Mouse (Mus musculus) left cerebral cortex, adult 9 months (tissue): Measurements from ENCODE around the gene Shisal2a.

ENCODE experiments used
- DNase-seq, 2 experiments: peaks; one replicate each; pipeline ENCODE4 v3.0.0; 2022; ENCODE audit warnings: low spot score in 2 of 2

The Shisal2a gene

DNA sequence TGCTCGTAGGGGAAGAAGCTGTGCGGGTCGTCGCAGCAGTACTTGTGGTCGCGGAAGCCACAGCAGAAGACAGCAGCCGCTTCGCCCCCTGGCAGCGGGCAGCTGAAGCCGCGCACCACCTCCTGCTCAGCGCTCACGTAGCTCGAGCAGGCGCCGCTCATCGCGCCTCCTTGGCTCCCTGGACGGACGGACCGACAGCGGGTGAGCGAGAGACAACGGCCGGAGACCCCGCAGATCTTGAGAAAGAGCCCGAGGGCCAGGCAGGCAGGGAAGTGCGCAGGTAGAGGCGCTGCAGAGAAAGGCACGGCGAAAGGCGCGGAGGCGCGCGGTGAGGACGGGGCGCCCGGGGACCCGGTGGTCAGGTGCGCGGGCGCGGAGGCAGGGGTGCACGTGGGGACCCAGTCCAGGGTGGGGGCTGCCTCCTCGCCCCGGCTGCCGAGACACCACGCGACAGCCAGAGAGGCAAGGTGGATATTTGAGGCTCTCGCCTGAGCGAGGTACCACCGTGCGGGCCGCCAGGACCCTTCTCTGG, at the start of gene Shisal2a:
Shisal2a (minus strand) TSS at position 167 of the 532 bp plus-strand sequence.
- DNase-seq = no peak

DNA sequence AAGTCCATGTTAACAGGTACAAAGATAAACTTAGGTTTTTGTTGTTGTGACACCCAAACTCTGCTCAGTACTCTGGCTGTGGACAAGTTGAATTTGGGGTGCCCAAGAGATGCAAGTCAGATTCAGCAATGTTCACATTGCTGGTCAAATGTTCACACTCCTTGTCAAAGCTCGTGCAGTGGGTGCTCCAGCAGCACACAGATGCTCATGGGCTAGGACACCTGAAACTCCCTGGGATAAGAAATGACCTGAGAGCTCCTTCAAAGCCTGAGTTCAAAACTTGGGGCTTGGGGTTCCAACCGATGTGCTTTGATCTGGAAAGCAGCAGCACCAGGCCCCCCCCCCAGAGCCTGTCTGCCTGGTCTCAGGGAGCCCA, 48.4 kb upstream of the Shisal2a start:
- DNase-seq = no peak

DNA sequence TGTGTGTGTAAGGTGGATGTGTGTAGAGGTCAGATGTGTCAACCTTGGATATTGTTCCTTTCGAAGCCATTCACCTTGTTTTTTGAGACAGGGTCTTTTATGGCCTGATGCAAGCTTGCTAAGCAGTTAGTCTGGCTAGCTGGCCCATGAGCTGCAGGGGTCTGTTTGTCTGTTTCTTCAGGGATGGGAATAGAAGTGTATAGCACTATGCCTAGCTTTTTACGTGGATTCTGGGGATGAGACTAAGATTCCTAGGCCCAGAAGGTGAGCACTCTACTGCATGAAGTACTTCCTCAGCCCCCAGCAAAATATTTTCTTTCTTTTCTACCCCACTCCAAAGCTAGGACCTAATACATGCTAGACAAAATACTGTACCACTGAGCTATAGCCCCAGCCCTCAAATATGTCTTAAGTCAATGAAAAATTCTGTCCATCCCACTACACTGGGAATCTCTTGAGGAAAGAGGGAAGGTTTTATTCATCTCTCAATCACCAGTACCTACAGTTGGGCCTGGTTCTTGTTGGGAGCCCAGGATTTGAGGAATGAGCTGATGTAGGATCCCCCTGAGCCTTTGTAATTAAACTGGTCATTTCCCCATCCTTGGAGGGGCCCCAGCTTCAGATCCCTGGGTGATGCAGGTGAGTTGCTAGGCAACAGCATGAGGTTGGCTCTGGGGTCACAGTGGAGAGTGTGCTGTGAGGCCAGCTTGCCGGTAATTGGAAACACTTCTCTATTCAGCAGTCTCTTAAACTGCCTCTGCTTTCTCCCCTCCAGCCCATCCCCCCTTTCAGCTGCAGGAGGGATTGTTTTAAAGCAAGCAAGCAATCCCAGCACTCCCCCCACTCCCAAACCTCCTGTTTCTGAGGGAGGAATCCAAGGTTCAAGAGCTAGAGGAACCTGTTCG, 47.8 kb upstream of the Shisal2a start:
- DNase-seq = no peak

DNA sequence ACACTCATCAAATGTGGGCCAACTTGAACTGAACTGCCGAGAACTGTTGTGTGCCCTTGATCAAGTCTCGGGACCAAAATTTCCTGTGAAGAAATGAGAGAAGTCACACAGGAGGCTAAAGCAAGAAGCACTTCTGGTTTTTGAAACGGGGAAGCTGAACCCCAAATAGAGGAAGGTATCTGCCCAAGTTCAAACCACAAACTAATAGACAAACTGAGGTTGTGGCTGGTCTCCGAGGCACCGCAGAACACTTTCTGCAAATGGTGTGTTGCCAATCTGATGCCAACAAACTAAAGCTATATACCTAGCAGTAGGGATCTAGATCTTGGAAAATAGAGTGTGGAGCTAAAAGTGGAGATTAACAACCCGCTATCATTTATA, 45.2 kb upstream of the Shisal2a start:
- no peak for DNase-seq

DNA sequence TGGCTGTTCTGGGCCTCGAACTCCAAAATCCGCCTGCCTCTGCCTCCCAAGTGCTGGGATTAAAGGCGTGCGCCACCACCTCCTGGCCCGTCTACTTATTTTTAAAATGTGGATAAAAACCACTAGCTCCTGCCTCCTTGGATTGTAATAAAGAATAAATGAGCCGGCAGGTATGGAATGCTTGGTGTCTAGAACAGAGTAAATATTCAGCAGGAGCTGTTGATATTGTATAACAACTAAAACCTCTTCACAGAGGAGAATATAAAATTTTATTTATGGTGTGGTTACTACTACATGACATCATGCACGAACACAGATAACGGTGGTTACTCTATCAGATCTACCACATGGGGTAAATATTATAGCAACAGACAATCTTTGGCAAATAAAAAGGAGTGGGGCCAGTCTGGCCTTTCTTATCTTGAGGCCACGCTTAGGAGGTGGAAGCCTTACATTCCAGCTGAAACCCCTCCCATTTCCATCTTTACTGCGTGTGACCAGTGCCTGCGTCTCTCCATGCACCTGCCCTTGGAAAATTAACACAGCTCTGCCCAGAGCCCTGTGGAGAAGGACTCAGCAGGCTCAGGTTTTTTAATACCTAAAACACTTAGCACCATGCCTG, 44.7 kb upstream of the Shisal2a start:
- DNase-seq = no peak

DNA sequence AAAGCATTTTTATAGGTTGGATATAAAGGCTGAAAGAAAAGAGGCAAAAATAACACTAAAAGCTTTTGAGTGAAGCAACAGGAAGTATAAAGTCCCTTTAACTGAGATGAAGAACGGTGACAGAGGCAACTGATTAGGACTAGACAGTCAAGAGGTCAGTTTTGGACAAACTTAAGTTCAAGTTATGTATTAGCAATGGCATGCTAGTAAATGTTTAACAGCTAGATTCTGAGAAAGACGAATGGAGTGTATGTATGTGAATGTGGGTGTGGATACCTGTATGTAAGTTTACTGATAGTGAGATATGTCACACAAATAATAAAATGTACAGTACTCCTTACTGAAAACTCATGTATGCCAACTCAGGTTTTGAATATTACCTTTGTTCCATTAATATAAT, 41.4 kb upstream of the Shisal2a start:
- DNase-seq = no peak

DNA sequence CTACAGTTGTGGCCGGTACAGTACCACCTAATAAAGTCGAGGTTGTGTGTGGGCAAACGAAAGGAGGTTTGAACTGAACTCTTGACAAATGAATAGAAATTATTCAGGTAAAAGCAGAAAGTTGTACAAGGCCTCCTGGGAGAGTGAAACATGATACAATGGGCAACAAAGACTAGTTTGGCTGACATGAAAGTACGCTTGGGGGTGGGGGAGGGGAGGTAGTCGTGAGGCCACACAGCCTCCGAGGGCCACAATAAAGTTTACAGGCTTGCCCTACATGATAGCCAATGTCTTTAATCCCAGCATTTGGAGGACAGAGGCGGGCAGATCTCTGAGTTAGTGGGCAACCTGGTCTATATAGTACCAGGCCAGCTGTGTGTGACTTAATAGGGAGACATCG, 24.5 kb upstream of the Shisal2a start:
- DNase-seq = no peak

DNA sequence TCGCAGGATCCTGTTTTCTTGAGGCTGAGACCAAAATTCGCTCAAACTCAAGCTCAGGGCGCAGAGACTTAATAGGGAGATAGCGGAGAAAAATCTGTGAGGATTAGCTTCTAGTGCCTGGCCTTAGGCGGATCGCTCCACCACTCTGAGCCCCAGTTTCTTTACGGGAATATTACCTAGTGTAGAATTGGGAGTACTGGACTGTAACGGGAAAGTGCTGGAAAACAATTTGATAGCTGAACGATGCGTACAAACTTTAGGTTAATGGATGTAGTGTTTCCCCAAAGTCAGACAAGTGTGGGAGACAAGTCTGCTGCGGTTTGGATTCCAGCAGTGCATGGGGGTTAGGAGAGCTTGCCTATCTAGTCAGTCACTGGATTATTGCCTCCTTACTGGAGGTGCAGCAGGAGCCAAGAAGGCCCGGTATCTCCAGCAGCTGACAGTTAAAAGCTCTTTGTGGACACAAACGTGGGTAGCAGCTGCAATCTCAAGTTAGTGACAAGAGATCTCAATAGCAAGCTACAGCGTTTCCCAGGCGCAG, 23.8 kb upstream of the Shisal2a start, which contains the start of gene Gpx7:
Gpx7 (minus strand) TSS at position 101 of the 541 bp plus-strand sequence.
- DNase-seq = peak in 1 of 2 experiments; percentile 10

DNA sequence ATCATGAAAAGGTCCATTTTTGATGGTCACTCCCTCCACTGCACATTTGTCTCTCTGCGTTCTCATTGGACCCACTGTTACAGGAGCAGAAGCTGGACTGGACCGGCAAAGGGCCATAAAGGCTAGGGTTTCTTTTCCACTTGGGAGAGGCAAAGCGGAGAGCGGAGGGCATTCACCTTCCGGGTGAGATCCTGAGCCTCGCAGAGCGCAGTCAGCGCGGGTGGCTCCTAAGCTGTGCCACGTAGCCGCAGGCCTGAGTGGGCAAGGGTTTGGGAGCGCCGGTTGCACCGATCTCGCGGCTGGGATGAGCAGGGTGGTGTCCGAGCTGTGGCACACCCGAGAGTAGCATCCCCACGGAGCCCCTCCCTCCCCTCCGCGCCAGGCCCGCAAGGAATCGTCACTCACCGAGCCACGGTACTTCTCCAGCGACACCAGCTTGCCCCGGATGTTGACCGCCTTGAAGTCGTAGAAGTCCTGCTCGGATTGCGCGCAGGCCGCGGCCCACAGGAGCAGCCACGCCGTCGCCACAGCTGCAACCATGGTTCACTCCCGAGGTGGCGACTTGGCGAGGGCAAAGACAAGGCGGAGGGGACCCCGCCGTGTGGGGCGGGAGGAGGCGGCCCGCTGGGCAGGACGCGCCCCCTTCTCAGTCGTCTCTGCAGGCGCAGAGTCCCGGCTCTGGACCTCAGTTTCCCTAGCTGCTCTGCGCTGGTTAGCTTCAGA, 23.1 kb upstream of the Shisal2a start:
- peak; percentile 28 to 65 for DNase-seq

DNA sequence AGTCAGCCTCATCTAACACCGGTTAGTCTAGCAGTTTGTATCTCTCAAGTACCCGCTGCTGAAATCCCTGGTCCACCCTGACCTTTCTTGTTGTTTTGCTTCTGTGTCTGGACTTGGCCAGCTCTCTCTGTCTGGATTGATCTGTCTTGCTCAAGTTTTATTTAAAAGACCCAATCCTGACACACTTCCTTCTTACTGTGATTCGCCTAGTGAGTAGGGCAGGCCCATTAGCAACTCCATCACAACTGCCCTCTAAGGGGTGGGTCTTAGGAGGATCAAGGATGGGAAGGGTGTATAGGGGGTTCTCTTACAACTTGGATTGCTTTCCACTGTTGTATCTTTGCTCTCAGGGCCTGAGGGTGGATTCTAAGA, 22.6 kb upstream of the Shisal2a start:
- DNase-seq = no peak

DNA sequence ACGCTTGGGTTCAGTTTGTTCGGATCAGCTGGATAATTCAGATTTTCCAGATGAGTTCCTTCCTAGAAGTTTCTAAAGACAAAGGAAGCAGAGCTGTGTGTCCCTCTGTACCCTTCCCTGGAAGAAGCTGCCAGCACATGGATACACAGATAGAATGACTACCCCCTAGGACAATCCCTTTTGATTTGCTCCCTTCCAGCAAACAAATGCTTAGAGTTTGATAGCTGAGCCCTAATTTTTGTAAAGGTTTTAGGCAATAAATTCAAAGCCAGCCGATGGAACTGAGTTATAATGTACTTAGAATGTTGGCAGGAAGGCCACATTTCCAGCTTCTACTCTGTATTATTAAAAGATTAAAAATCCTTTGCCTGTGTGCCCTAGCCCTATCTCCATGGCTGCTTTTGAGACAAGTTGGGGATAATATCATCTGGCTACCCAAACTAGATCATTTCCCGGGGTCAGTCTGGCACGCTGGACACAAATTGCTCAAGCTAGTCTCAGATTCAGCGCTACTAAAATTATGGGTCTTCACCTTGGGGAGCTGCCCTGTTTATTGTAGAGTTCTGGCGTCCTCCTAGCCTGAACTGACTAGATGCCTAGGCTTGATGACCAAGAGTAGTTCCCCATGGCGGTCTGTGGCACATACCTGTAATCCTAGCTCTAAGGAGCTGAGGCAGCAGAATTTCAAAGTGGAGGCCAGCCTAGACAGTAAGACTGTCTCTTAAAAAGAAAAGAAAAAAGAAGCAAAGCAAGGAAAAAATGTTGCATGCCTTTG, 20.9 kb upstream of the Shisal2a start:
- no peak for DNase-seq

DNA sequence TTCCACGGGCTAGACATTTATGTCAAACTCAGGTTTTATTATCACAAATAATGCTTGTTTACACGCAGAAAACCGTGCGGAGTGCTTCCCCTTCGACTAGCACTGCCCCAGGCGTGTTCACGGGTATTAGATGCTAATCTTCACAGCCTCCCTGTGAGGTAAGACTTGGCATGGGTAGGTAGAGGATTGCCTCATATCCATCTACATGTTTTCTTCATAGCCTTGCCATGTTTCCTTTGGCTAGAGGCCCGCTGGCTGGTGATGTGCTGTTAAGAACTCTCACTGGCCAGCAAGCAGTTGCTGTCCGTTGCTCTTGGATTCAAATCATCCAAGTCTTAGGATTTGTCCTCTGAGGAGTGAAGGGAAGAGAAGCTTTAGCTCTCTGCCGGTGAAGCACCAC, 17.2 kb upstream of the Shisal2a start:
- DNase-seq = no peak

DNA sequence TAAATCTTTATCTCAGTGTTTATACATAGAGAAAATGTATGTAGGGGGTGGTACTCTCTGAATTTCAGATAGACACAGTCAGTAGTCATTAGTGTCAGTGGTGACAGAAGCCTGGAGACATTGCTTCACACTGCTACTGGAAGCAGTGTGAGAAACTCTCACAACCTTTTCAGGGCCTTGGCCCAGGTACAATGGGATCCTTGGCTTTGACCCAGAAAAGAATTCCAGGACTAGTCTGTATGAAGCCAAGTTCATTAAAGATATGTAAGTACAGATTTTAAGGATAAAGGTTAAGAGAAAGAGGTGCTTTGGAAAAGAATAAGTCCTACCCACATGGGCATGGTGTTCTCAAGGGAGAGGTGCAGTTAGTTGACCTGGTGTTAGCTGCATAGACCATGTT, 11.1 kb upstream of the Shisal2a start:
- no peak for DNase-seq

DNA sequence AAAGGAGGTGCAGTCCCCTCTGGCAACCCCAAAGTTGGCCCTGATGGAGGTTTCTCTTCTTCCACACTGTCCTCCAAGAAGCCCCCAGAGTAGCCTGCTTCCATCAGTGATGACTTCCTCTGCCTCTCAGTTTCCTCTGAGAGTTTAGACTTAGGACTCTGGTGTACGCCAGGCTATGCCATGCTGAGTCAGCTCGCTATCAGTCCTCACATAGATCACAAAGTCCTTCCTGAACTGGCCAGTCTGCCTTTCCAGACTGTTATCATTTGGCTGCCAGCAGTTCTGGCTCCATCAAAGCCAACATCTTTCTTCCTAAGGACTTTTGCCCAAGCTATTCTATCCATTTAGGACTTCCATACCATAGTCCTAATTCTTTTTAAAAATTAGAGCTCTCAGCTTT, 9.4 kb upstream of the Shisal2a start:
- no peak for DNase-seq

DNA sequence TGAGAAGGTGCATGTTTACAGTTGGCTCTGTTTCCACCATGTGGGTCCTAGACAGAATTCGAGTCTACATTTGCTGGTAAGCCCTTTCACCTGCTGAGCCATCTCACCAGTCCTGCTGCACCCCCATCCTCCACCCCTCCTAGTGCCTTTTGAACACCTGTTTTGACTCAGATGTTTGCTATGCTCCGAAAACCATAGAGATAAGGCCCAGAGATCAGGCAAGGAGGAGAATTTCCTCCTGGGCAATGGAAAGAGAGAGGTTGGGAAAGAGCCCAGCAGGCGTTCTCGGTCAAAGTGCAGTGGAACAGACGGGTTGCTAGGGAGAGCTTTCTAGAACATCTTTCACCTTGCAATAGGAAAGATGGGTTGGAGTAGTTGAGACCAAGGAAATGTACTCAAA, 8.0 kb upstream of the Shisal2a start:
- no peak for DNase-seq

DNA sequence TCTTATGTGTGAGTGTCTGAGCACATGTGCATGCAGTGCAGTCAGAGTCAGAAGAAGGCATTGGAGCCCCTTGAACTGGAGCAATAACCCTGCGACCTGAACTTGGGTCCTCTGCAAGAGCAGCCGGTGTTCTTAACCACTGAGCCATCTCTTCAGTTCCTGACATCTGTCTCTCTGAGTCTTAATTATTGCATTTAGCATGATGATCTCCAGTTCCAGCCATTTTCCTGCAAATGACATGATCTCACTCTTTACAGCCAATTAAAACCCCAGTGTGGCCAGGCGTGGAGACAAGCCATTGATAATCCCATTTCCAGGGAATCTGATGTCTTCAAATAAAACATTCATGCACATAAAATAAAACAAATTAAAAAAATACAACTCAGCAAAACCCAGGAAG, 5.6 kb upstream of the Shisal2a start:
- DNase-seq = no peak

DNA sequence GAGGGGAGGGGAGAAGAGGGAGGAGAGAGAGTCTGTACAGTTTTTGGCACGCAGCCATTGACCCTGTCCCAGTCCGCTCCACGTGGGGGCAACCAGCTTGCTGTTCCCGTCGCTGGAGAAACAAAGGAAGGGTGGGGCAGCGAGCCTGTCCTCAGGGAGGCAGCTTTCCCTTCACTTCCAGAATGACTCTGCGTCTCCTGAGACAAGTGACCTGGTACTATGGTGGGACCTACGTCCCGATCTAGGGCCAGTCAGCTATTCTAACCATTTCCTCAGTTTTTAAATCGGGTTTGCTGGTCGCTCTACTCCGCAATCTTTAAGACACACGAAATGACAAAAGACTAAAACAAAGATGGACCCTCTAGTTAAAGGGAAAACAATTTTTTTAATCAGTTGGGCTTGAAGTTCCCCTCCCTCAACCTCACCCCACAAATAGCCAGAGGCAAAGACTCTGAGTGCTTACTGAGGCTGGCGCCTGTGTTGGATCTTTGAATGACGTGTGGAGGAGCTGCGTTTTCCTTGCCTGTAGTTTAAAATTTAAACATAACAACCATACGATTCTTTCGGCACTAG, 4.6 kb upstream of the Shisal2a start:
- peak in 1 of 2 experiments; percentile 10 for DNase-seq

DNA sequence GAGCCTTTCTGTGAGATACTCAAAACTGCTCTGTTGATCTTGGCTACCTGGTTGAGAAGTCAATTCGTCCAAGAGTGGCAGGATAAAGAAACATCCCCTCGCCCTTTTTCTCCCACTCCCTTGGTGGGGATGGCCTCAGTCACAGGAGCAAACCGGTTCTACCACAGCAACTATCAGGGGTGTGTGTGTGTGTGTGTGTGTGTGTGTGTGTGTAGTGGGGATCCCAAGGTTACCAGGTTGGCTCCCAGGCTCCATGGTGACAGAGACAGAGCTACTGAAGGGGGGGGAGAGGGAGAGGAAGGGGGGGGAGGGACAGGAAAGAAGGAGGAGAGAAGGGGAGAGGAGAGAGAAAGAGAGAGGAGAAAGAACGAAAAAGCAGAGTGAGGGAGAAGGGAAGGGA, 4.0 kb upstream of the Shisal2a start:
- no peak for DNase-seq

DNA sequence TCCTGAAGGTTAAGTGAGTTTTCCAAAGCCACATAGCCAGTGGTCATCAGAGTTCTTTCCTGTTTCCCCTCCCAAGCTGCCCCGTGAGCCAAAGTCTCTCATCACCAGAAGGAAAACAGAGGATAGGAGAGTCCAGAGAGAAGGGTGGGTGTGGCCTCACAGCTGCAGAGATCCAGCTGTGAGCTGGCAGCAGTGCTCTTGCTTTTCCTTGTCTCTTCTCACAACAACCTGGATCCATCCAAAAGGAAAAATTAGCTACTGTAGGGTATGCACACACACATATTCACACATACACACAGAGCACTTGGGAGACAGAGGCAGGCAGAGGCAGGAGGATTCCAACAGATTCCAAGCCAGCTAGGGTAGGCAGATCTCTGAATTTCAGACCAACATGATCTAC, 2.9 kb upstream of the Shisal2a start:
- DNase-seq = no peak

DNA sequence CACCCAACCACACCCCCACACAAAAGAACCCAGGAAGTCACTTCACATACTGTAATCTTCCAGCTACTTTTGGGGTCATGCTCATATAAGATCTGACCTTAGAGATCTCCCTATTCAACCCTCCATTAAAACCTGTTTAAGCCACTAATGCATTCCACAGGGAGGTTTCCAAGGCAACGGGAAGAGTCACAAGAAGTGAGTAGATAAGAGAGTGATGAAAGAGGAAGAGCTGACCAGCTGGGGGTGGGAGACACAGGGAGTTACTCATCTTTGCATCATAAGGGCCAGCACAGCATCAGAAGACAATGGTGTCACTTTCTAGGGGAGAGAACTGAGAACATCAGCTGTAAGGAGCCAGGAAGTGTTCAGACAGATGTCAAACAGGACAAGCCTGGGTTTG, 3.0 kb downstream of the Shisal2a start:
- DNase-seq = no peak

DNA sequence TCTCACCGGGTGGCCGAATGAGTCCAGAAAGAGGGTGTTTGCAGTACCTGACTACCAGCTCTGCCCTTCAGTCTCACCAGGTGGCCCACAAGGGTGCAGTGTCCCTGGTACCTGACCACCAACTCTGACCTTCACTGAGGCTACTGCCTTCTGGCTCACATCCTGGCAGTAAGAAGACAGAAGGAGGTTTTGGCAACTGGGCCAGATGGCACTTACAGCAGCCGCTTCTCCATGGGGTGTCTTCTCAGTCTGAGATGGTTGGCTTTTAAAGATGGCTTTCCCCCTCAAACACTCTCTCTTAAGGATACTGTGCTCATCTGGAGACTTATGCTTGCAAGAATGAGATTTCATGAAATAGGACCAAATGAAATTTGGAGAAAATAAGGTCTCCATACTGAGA, 3.7 kb downstream of the Shisal2a start:
- no peak for DNase-seq
